Mouse (Mus musculus): ENCODE data around the gene Gm17078.
A peak's percentile ranks its signal among the peaks of the same experiment; 100 is the strongest.
"Not testable (repeated sequence)": the region's sequence is repeated elsewhere in the genome, so short reads cannot be mapped to it uniquely, and the experiment has no call there.

Gene Gm17078

DNA sequence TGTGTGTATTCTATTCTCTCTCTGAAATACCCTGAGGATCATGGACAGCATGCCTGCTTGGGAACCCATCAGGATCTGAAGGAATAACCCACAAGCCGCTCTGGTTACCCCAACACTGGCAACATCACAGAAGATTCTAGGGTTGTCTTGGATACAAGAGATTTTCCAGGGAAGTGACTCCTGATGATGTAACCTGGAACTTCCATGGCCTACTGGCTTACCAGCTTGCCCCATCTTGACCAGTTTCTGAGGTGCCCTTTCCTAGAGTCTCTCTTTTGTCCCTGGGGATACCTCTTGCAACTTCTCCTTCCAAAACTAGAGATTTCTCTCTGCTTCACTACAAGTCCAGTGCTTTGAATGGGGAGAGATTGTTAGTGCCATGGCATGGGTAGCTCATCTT, at the start of gene Gm17078:
Gene Gm17078 (minus strand): TSS at position 101 of the 400 bp plus-strand sequence.
- DNase-seq (ENCODE audit: low spot score in 2 of 2) = no peak

- not testable (repeated sequence) for DNase-seq (ENCODE audit: low spot score in 2 of 2)
These were observed 24.5 kb upstream of the Gm17078 start, which contains the start of gene Gm4181 for GRCm38 (mm10) chr14:51635566-51635965. Gm4181 (minus strand) TSS chr14:51635666.

GRCm38 (mm10) chr14:51632426-51632825, 21.3 kb upstream of the Gm17078 start:
- DNase-seq (ENCODE audit: low spot score in 2 of 2) = peak; percentile 49 to 75

GRCm38 (mm10) chr14:51592039-51592438, 19.1 kb downstream of the Gm17078 start, which contains the start of gene Gm17174:
Gm17174 (minus strand) TSS chr14:51592139.
- not testable (repeated sequence) for DNase-seq (ENCODE audit: low spot score in 2 of 2)

GRCm38 (mm10) chr14:51573963-51574362, 37.1 kb downstream of the Gm17078 start, which contains the start of gene Gm17175:
Gm17175 (minus strand) TSS chr14:51574063.
- not testable (repeated sequence) for DNase-seq (ENCODE audit: low spot score in 2 of 2)

Data from urinary bladder, postnatal 4 days (tissue).